Mouse (Mus musculus) urinary bladder, postnatal 36 days (tissue): ENCODE measurements around the gene Plek.

Experiments used
- DNase-seq, 2 experiments: peaks; one replicate each; pipeline ENCODE4 v3.0.0; 2022; ENCODE audit warnings: low spot score in 2 of 2, mixed read lengths in 1 of 2

Gene Plek

DNA sequence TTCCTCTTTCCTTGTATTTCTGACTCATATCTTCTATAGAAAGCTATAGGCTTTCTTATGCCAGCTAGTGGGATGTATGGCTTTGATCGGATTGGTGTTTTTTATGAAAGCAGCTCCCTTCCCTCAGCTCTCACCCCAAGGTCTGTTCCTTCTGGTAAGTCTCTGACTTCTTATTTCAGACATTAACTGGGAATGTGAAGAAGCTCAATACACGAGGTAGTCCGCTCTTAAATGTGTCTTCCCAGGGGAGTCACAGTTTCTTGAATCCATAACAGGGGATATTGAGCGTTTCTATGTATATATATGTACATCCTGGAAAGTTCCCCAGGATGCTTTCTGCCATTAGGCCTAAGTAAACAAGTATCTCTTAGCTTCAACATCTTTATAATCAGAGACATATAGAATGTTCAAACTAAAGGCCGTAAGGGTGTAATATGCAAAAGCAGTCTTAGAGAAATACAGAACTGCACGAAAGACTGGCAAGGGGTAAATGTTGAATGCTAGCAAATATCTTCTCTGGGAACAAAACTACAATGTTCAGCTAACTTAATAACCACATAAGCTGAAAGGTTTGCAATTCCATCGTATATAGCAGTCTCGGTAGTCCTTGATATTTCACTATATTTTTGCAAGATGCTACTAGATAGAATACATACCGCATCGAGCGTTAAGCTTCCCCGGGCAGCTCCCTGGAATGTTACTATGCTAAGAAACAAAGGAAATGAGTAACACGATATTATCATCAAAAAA, 101.8 kb downstream of the Plek start:
- no peak for DNase-seq

DNA sequence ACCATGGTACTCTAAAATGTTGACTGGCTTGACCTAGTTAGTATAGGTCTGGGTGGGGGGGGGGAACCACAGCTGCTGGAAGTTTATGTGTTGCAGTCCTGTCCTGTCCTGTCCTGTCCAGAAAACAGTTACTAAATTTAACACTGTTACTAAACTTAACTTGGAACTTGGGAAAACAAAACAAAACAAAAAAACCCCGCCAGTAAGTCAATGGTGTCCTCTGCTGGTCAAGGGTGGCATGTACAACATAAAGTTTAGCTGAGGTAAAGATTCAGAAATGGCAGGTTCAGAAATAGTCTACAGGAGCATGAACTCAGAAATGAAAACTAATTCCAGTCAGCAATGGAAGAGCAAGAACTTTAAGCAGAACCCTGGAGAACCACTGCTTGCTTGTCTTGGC, 103.4 kb downstream of the Plek start:
- DNase-seq: peak; percentile 21 to 29

DNA sequence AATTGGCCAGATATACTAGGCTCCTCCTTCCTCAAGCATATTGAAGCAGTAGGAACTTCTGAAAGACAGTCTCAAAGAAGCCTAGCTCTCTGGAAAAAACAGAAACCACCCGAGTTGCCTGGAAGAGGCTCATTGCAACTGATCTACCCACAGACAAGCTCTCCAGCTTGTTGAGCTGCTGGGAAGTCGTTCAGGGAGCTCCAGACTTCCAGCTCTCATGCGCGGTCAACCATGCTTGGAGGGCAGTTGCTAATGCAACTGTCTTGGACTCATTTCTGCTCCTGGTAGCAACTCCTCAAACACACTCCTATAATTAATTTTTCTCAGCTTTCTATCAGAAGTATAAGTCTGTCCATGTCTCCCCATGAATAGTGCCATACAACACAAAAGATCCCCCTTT, 109.2 kb downstream of the Plek start:
- no peak for DNase-seq

DNA sequence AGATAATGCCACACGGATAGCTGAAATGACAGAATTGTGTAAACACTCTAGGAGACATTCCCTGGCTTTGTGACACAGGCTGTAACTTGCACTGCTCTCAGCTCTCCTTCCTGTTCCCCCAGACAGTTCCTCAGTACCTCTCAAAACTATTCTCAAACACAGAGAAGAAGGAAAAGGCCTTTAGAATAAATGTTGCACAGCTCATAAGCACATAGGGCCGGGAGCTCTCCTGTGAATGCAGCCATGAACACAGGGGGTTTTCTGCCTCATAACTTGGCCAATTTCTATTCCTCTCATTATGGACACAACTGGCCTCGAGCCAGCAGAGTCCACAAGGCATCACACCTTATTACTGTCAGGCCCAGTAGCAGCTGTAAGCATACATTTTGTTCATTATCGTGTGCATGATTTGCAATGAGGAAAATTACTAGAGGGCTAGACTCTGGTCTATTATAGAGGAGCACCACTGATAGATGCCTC, 110.2 kb downstream of the Plek start:
- no peak for DNase-seq

DNA sequence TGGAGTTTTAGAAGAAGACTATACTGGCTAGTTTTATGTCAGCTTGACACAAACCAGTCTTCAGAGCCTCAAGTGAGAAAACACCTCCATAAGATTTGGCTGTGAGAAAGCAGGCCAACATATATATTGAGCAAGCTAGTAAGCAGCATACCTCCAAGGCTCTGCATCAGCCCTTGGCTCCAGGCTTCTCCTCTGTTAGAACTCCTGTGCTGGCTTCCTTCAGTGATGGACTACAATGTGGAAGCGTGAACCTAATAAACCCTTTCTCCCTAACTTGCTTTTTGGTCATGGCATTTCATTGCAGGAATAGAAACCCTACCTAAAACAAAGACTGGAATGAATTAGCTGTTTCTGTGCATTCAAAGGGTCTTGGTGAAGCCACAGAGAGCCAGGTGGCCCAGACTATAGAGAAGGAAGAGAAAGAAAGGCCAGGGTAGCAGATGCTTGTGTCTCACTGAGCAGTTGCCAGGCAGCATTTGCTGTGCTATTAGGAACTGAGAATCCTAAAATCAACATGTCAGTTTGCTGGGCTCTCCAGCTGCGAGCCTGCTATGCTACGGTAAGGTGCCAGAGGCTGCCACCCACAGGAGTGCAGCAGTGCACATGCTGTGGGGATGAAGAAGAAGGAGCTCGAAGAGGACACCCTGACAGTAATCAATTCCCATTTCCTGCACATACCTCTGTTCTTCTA, 110.9 kb downstream of the Plek start:
- DNase-seq: no peak

DNA sequence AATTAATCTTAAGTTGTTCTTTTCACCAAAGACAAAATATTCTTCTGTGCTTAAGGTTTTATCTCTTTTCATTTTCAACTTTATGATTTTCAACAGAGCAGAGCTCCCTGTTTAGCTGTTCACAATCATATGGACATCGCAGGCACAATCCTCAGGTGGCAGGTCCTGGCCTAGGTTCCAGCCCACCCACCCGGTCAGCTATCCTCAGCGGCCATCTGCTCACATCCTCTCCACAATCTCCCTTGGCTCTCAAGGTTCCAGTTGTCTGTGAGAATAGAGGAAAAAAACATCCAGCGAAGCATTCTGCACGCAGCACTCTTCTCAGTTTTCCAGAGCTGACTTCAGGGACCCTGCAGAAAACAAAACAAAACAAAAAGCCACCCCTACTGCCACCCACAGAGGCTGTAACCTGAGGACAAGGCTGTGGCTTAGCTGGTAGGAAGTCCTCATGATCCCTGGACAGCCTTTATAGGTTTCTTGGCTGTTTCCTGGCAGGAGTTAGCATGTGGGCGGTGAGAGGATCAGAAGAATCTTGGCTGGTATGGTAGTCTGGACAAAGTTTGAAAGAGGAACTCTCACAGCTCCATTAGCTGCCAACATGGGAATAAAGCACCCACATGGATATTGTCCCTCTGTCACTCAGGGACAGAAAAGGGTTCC, 116.5 kb downstream of the Plek start:
- peak in 1 of 2 experiments; percentile 23 for DNase-seq

DNA sequence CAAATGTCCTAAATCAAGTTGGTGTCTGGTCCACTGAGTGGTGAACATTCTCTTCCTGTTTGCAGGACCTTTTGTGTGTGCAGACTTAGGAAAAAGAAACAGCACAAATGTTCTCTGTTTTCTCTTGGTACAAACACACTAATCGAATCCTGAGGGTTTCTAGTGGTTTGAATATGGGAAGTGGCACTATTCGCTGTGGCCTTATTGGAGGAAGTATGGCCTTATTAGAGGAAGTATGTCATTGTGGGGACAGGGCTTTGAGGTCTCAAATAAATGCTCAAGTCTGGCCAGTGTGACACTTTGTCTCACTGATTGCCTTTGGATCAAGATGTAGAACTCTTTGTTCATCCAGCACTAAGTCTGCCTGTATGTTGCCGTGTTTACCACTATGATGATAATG, 120.0 kb downstream of the Plek start:
- DNase-seq: no peak
